Mouse (Mus musculus) heart, adult 2 months (tissue): ENCODE measurements around the gene Dgkh.

ENCODE experiments used
- CTCF ChIP-seq: fragments of 200-600 bp; IDR thresholded peaks from 2 replicates; pipeline ENCODE4 v1.8.1; 2022; ENCODE audit warnings: antibody characterized with exemption, mild to moderate bottlenecking, moderate library complexity
- POLR2A ChIP-seq: fragments of 200-500 bp; IDR thresholded peaks from 2 replicates; pipeline ENCODE4 v1.6.1; 2011; ENCODE audit warnings: mild to moderate bottlenecking, low read depth, low read length, control low read depth; ENCODE audit not compliant: insufficient read depth

DNA sequence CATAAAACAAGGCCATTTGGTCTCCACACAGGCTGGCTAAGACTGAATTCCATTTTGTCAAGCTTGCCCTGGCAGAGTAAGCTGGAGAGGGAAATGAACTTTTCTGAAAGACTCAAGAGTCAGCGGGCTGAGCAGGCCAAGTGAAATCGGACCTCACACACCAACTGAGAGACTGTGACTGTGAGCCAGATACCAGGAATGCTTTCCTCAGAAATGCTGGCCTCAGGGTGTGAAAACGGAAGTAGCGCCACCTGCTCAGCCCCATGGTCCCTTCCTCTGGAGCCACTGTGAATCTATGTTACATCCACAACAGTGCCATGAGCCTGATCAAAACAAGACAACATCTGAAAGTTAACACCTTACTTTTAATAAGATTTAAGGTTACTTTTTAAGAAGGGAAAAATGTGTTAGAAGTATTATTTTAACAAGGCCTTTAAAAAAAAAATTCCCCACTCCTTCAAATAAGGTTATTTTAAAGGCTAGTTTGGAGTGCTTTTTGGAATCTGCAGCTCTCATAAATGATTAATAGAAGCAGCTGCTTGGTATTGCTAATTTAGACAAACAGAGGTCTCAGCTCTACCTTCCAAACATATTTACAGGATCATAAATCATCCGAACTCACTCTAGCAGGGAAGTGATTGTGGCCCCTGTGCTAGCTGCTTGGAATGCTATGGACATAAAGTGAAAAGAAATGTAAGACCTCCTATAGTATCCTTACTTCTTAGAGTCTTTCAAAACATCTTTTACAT, 193.8 kb downstream of the Dgkh start:
- TF ChIP-seq POLR2A: no peak
- no peak for TF ChIP-seq CTCF
